Mouse (Mus musculus) MEL (cell line): ENCODE results near the gene Misp.

Experiments
- CTCF ChIP-seq, 3 experiments: IDR thresholded peaks in 2 of 3; conservative IDR thresholded peaks in 1 of 3; 2 replicates each; pipeline ENCODE4 v1.5.1; 2011 to 2012; ENCODE audit warnings: low read length in 3 of 3, low read depth in 2 of 3, mild to moderate bottlenecking in 2 of 3, improper control_type of control experiment in 1 of 3, inconsistent platforms in 1 of 3, mixed read lengths in 1 of 3, moderate library complexity in 1 of 3; ENCODE audit not compliant: control insufficient read depth in 1 of 3, insufficient read depth in 1 of 3, poor library complexity in 1 of 3, severe bottlenecking in 1 of 3
- GATA1 ChIP-seq: IDR thresholded peaks from 2 replicates; pipeline ENCODE4 v1.6.1; 2011; ENCODE audit warnings: low read depth, low read length, improper control_type of control experiment
- POLR2A ChIP-seq, 2 experiments: IDR thresholded peaks; 2 replicates each; pipeline ENCODE4 v1.6.1; 2011 to 2012; ENCODE audit warnings: low read length in 2 of 2, mild to moderate bottlenecking in 2 of 2, control low read depth in 1 of 2, improper control_type of control experiment in 1 of 2, low read depth in 1 of 2, moderate library complexity in 1 of 2; ENCODE audit not compliant: control insufficient read depth in 1 of 2, insufficient read depth in 1 of 2, poor library complexity in 1 of 2
- RCOR1 ChIP-seq: IDR thresholded peaks from 2 replicates; pipeline ENCODE4 v1.6.1; 2012; ENCODE audit warnings: low read depth, mild to moderate bottlenecking, inconsistent platforms, low read length, improper control_type of control experiment
- TAL1 ChIP-seq: IDR thresholded peaks from 2 replicates; pipeline ENCODE4 v1.6.1; 2012; ENCODE audit warnings: mild to moderate bottlenecking, inconsistent platforms, low read length, moderate library complexity, mixed read lengths
- ZNF384 ChIP-seq: IDR thresholded peaks from 2 replicates; pipeline ENCODE4 v1.6.1; 2012; ENCODE audit warnings: low read depth, mild to moderate bottlenecking, inconsistent platforms, low read length, improper control_type of control experiment

DNA sequence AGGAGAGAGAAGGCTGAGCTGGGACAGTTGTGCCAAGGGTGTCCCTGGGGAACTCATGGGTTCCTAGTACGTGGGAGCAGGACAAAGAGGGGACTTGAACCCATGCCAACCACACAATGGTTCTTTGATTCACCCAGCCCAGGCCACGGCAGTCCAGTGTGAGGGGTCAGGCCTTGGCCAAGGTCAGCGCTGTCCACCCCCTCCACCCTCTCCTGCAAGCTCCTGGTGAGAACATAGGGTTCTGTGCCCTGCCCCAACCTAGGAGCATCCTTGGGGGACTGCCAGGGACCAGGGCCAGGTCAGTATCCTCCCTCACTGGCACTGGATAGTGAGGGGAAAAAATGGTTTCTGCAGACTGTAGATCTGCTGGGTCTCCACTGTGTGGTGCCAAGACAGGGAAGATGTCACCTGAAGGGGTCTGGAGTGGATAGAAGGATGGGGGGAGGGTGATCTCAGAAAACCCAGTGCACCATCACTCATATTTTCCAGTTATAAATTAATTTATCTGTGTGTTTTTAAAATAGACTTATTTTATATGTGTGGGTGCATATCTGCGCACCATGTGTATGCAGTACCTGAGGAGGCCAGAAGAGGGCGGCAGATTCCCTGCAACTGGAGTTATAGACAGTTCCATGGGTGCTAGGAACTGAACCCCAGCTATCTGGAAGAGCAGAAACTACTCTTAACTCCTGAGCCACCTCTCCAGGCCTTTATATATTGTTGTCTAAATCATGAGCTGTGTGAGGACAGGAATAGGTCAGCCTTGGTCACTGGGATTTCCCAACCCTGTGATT is 46.1 kb upstream of the Misp start:
- TF ChIP-seq RCOR1: no peak
- TF ChIP-seq POLR2A (IDR thresholded peaks at IDR 0.05; ENCODE audit: control insufficient read depth in 1 of 2, insufficient read depth in 1 of 2, low read depth in 1 of 2, low read length in 2 of 2, poor library complexity in 1 of 2): no peak
- TF ChIP-seq ZNF384: no peak
- TF ChIP-seq CTCF (IDR thresholded peaks at IDR 0.05 in 2 of 3, conservative IDR thresholded peaks at IDR 0.05 in 1 of 3; ENCODE audit: control insufficient read depth in 1 of 3, insufficient read depth in 1 of 3, low read depth in 2 of 3, low read length in 3 of 3, poor library complexity in 1 of 3, severe bottlenecking in 1 of 3): peak; percentile 64 to 70 (median 65)
- TF ChIP-seq TAL1: no peak
- no peak for TF ChIP-seq GATA1
